Mouse (Mus musculus) skeletal muscle tissue, adult 2 months (tissue): ENCODE data around the gene Zzz3.

Experiments
- DNase-seq: peaks from one replicate; pipeline ENCODE4 v3.0.0-alpha.2; 2012; ENCODE audit warnings: low read depth, low spot score

The Zzz3 gene

DNA sequence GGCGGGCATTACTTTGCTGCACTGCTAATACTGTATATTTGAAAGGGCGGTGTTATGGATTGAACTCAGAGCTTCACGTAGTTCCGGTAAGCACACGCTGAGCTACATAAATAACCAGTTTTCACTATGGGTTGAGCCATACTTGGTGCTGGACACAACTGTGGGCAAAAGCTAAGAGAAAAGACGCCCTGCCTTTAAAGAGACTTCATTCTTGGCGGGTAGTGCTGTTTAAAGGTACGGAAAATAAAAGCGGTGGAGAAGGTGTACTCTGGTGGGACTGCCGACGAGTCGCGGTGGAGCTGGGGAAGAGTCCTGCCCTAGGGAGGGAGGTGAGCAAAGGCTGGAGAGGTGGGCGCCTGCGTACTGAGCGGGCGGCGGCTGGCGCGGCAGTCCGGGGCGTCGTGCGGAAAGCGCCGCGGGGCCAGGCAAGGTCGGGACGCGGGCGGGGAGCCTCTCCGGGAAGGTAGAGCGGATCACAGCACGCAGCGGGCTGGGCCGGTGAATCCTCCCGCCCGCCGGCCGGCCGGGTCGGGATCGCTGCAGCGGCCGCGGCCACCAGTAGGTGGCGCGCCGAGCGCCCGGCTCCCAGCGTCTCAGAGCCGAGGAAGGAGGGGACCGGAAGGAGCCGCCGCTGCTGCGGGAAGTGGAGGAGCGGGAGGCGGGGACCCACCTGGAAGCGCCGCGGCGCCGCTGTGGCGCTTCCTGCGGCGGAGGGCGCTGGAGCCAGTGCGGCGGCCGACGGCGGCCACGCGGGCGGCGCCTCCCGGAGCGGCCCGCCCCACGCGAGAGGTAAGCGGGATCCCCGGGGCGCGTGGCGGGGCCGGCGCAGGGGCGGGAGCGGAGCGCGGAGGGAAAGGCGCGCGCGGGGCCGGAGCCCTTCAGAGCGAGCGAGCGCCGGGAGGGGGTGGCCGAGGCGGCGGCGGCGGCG is at the start of gene Zzz3:
Zzz3 (plus strand) TSS at position 124 of the 928 bp plus-strand sequence.
- DNase-seq = peak; percentile 92

DNA sequence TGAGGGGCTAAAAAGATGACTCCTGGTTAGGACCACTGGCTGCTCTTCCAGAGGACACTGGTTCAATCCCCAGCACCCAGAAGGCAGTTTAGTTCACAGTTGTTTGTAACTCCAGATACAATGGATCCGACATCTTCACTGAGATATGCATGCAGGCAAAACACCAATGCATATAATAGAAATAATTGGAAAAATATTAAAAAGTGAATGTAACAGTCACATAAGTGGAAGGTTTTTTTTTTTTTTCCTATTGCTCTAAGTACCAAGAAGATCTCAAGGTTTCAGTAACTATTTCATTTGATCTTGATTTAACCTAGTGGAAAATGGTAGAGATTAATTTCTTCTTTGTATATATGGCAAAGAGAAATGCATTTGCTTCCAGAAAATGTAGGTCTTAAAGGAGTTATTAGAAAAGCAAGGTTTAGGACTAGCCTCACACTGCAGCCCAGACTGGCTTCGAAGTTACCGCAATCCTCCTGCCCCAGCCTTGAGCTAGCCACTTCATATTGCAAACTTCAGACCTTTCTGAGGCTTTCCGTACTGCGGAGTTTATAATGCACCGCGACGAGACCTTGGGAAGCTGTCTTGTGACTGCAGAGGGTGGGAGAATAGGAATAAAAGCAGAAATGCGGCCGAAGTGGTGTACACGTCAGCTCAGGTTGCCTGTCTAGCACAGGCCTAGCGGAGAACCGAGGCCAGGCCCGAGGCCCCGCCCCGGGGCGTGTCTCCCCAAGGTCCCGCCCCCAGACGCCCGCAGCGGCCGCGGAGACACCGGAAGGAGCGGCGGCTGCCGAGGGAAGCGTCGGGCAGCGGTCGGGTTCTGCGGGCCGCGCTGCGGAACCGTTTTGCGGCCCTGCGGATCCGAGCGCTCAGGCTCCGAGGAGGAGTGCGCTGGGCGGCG is 49.3 kb upstream of the Zzz3 start, which contains the start of gene Usp33:
Usp33 (plus strand) TSS at position 747 of the 901 bp plus-strand sequence.
- DNase-seq = peak; percentile 85

DNA sequence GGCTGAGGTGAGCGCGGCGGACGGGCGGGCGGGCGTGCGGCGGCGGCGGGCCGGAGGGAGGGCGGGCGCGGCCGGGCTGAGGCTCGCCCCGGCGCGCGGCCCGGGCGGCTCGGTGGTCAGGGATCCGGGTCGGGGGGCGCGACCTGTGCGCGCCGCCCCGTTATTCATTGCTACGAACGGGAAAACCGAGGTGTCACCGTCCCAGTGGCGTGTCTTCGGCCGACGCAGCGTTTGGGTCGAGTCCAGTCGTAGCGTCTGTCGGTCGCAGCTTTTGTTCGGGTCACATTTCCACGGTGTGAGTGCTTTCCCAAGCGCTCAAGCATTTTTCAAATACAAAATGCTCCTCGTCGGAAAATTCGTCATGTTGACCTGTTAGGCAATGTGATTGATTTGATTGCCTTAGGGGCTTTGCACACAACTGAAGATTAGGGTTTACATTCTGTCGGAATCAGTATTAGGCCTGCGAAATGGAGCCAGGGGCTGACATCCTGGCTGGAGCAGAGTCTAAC is 48.6 kb upstream of the Zzz3 start:
- peak; percentile 36 for DNase-seq

DNA sequence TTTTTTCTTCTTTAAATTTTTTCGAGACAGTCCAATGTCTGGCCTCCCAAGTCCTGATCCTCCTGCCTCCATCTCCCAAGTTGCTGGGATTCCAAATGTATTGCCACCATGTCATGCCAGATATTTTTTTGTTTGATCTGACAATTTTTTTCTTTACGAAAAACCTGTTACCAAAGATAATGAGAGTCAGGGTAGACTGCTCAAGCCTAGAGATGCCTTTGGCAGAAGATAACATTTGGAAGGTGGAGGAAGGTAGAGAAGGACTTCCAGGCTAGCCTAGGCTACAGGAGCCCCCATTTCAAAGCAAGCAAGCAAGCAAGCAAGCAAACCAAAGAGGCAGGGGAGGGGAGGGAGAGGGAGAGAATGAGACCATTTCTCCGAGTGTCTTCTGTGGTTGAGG is 48.0 kb upstream of the Zzz3 start:
- DNase-seq = no peak

DNA sequence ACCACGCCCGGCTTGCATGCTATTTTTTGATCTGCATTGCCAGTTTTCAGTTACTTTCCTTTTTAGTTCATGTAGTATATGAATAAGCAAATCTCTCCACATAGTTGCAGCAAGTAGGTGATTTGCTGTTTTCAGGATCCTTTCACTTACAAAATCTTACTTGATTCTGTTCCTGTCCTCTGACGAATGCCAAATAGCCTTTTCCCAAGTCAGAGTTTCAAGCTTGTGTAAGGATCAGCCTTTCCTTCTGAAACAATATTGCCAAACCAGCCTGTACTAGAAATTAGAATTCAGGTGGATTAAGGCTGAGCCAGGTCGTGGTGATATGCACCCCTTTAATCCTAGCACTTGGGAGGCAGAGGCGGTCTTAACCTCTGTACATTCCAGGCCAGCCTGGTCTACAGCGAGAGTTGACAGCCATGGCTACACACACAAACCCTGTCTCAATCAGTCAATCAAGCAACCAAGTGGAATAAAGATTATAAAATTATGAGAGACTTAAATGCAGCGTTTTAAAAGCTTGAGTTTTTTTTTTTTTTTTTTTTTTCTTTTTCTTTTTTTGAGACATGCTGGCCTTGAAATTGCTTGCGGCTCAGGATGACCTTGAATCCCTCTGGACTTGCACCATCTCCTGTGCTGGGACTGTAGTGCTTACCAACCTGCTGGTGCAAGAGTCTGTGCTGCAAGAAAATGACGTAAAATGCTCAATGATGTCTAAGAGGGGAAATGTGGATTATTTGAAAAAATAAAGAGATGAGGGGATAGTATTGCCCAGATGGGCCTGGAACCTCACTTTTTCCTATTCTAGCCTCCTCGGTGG is 47.1 kb upstream of the Zzz3 start:
- DNase-seq = no peak

DNA sequence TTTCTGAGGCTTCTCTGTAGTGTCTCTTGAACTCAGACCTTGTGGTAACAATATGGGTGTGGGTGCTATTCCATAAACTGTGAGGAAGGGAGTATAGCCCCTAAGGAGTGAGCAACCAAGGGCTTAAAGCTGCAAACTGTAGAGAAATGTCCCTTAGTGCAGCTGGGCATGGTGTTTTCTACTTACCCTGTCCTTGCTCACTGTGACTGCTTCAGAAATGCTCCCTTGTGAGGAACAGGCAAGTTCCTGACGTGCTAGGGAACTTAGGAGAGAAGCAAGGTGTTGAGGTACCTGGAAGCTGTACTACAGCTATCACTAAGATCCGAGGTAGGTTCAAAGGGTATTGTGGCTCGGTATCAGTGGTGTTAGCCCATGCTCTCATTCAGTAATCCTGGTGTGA is 44.8 kb upstream of the Zzz3 start:
- DNase-seq = no peak

DNA sequence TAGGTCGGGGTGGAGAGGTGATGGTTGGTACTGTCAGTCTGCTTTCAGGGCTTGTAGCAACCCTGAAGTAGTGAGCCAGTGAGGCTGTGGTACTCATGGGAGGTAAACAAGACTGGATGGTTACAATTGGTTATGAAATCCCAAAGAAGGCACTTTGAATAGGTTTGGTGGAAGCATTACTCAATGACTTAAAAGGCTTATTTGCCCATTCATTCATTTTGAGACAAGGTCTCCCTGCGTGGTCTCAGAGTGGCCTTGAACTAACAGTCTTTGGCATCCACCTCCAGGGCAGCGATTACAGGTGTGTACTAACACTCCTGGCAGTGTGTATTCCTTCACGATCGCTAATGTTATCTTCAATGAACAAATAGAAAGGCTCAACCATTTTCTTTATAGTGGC is 44.3 kb upstream of the Zzz3 start:
- no peak for DNase-seq

DNA sequence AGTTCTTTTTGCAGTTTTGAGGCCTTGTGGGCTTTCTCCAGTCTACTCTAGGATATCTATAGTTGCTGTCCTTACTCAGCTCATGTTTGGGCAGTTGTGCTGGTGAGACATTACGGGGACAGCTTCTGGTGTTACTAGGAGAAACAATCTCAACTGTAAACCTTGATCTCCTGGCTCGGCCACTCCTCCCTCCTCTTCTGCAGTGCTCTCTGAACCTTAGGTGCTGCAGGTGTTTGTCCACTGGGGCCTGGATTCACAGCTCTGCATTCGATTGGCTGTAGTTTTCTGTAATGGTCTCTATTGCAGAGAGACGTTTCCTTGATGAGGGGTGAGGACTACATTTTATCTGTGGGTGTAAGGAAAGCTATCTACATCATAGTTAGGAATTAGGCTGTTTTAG is 43.0 kb upstream of the Zzz3 start:
- DNase-seq = no peak

DNA sequence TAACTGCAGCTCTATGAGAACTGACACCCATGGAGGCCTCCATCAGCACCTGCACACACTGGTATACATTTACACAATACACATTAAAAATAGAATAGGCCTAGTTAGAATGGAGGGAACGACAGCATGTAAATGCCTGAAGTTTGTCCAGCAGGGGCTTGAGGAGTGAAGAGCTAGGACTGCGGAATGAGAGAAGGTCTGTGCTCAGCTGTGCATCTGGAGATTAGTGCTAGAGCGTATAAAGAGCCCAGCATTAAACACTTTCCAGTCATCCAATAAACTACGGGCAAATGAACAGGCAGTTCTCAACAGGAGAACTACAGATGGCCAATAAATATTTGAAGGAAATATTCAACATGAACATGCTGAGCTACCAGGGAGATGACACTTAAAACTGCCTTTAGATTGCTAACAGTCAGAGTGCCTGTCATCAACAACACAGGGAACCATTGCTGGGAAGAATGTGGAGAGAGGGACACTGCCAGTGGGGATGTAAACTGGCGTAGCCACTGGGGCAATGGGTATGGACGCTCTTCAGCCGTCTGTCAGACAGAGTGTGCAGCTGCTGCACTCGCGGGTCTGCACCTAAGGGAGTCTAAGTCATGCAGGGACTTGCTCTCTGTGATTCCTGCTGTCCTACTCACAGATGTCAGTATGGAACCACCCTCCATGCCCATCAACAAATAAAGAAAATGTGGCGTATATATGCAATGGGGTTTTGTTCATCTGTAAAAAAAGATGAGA is 41.7 kb upstream of the Zzz3 start:
- DNase-seq = no peak

DNA sequence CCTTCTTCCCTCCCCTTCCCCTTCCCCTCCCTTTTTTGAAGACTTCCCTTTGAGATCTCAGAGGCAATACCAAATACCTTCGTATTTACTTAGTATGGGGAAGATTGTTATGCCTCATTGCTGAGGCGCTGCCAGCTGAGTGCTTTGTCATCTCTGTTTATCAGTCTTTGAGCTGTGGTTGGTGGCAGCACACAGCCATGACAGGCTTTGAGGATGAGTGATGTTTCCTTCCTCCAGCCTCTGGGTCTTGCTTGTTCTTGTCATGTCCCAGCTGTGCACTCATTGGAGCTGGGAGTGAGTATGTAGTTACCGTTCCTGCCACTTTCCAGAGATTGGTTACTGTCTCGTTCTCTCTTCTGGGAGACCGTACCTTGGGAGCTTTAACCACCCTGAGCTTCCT is 39.9 kb upstream of the Zzz3 start:
- no peak for DNase-seq

DNA sequence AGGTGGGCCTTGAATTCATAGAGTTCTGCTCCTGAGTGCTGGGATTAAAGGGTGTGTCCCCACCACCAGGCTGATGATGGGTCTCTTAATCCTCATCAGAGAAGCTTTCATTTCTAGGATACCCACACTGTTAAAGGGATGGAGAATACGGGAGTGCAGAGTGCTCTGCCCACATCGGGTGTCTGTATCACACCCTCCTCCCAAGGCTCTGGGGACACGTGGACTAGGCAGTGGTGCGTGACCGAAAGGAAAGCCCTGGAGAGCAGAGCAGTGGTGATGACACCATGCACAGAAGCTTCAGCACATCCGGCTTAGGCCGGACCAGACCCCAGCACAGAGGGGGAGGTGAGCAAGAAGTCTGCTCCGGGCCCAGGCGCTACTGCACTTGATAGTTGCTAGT is 38.5 kb upstream of the Zzz3 start:
- no peak for DNase-seq

DNA sequence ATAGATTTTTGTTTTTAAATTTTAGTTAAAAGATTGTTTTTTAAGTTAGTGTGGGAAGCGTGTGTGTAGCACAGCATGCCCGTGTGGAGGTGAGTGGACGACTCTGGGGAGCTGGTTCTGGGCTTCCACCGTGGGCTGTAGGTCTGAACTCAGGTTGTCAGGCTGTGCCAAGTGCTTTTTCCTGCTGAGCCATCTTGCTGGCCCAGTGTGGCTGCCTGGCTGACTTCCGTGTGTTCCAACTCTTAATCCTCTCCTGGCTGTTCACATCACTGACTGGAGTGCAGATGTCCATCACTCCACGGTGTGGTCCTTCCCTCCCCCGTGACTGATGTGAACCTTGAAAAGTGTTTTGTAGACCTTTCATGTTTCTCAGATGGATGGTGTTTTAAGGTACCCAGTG is 36.1 kb upstream of the Zzz3 start:
- DNase-seq = peak; percentile 50

DNA sequence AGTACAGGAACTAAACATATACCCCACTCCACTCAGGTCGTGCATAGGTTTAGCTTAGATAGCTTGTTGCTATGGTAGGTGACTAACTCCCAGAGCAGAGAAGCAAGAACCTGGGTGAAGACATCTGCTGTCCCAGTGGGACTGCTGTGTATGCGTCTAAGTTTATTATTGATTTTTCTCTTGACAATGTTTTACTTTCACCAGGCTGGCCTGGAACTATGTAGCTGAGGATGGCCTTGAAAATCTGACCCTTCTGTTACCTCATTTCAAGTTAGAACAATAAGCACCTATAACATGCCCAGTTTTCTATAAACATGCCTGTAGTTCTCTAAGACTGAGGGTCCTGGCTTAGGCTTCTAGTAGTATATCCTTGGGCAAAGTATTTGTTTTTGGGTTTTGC is 31.1 kb upstream of the Zzz3 start:
- DNase-seq = no peak

DNA sequence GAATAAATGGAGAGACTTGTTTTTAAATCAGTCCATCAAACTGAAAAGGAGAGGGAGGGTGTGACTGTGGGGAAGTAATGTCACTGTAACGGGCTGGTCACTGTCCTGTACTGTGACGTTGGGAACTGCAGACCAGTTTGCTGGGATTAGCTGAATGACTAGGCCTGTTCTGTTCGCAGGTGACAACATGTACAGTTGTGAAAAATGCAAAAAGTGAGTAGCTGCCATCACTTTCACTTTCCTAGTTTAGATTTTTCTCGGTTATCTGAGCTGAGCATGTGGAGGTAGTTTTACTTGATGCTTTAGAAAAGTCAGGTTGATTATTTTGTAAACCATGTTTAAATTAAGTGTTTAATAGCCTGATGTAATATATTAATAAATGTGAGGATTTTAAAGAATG is 19.2 kb upstream of the Zzz3 start:
- DNase-seq = no peak

DNA sequence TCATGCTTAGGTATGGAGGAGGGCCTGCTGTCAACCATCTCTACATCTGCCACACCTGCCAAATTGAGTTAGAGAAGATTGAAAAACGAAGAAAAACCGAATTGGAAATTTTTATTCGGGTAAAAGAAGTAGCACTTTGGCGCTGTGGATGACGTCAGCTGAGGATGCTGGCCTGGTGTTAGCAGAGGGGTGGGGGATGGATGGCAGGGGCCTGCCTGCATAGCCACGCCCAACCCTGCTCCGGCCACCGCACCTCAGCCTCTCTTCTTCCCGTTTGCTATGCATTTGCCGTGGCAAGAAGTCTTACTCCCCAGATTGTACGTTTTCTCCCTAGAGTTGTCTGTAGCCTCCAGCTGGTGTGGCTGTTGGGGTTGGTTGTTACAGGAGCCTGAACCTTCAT is 11.2 kb upstream of the Zzz3 start:
- DNase-seq = no peak

DNA sequence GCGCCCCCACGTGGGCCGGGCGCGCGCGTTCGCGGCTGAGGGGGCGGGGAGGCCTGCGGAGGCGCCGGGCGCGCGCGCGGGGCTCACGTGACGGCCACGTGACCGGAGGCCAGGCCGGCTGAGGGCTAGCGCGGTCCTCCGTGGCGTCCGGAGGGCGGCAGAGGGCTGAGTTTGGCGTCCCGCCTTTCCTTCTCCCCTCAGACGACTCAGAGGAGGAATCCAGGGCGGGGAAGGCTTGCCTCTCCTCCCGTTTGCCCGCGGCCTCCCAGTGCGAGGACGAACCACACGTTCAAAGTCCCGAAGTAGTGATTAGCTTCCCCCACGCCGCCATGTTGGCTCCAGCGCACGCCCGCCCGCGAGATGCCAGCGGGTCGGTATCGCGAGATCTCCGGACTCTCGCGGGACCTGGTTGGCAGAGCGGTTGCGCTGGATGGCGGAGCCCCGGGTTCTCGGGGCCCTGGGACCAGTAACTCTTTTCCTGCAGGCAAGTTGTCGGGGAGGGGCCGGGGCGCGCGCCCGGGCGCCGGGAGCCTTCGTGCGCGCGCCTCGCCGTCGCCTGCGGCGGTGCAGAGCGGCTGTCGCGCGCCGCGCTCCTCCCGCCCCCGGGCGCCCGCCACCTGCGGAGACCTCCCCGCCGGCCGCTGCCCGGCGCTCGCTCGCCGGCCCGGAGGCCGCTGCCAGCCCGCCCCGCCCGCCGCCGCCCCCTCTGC is 1.2 kb downstream of the Zzz3 start:
- DNase-seq = peak; percentile 97

DNA sequence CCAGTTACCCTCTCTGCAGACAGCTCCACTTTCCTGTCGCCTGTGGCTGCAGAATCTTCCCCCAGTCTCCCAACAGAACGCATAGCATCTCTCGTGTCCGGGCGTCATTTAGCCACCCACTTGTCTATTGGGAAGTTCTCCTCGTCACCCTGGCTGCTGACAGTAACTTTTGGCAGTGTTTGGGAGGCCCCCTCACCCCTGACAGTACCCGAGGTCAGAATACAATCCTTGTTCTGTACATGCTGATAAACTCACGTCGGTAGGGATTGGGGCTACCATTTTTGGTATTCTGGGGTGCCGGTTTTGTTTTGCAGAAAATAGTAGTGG is 1.7 kb downstream of the Zzz3 start:
- peak; percentile 26 for DNase-seq

DNA sequence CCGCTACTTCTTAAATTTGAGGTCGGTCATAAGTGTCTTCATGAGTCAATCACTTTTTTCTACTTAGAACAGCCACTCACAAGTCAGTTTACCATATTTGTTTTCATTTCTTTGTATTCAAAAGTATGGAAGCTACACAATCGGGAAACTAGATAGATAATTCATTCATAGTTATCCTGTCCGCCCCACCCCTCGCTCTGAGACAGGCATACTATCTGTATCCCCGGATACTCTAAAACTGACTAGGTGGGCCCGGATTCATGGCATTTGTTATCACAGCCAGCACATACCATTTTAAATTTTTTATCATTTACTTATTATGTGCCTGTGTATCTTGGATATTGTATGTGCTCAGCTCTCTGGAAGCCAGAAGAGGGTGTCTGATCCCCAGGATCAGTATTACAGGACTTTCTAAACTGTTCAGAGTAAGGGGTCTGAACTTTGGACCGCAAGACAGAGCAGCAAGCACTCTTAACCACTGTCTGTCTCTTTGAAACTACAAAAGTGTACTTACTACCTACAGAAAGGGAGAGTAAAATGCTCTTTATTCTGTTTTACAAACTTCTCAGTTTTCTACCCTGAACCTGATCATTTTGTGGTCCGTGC is 2.2 kb downstream of the Zzz3 start:
- DNase-seq = no peak

DNA sequence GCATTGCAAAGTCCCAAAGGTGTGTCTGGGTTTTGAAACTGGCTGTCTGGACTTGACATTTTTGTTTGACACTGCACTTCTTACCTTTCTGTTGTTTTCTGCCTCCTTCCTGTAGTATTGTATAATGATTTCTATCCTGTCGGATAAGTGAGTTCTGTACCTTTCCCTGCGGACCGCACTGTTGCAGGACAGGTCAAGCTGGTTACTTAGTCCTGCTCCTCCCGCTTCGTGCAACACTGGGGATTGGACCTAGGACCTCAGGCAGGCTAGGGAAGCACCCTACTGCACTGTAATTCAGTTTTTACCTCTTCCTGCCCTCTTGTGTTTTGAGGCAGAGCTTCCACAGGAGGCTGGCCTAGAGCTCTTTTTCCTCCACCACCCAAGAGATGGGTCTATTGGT is 5.2 kb downstream of the Zzz3 start:
- DNase-seq = no peak

DNA sequence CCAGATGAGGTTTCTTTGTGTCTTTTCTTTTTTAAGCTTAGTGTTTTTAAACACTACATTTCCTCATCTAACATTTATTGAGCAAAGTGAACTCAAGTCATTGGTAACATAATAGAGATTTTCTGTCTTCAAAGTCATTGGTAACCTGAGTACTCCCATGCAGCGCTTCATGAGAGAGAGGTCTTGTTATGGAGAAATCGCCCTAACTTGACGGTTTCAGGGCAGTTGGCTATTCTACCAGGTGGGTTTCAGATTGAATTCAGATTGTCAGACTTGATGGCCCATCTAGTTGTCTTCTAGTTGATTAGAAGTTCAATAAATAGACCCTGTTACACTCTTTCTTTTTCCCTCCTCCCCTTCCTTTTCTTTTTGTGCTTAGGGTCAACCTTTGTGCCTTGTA is 5.6 kb downstream of the Zzz3 start:
- DNase-seq = no peak
